Mouse (Mus musculus) midbrain, embryonic 12.5 days (tissue): Measurements from ENCODE around the gene Rbm28. TPM values are rescaled to one million over a fixed set of nuclear protein-coding genes. Genes with fewer than 3 reads are reported as not detected.

Experiments
- ATAC-seq: fragments of 200-750 bp; cut with Nextera tagmentation; 2 replicates; pipeline ENCODE4 v1.8.0; 2017; ENCODE audit warnings: low read depth, moderate TSS enrichment, moderate library complexity; ENCODE audit not compliant: low FRiP score
- H3K27ac ChIP-seq: fragments of 300-500 bp; sonication (generic); replicated peaks from 2 replicates; pipeline ENCODE4 v1.5.1; 2016; ENCODE audit warnings: mild to moderate bottlenecking
- H3K27me3 ChIP-seq: fragments of 300-500 bp; sonication (generic); 2 replicates; pipeline ENCODE4 v1.6.1; 2016; ENCODE audit warnings: mild to moderate bottlenecking
- H3K36me3 ChIP-seq: fragments of 300-500 bp; sonication (generic); 2 replicates; pipeline ENCODE4 v1.6.1; 2016
- H3K4me1 ChIP-seq: fragments of 300-500 bp; sonication (generic); 2 replicates; pipeline ENCODE4 v1.6.1; 2016
- H3K4me2 ChIP-seq: fragments of 300-500 bp; sonication (generic); replicated peaks from 2 replicates; pipeline ENCODE4 v1.6.1; 2016; ENCODE audit warnings: mild to moderate bottlenecking, moderate library complexity
- H3K4me3 ChIP-seq: fragments of 300-500 bp; sonication (generic); 2 replicates; pipeline ENCODE4 v1.5.1; 2016; ENCODE audit warnings: mild to moderate bottlenecking
- H3K9ac ChIP-seq: fragments of 300-500 bp; sonication (generic); replicated peaks from 2 replicates; pipeline ENCODE4 v1.6.1; 2016; ENCODE audit warnings: mild to moderate bottlenecking, moderate library complexity
- H3K9me3 ChIP-seq: fragments of 300-500 bp; sonication (generic); 2 replicates; pipeline ENCODE4 v1.6.1; 2016; ENCODE audit warnings: mild to moderate bottlenecking
- WGBS: fragments of 180-500 bp; shearing (Covaris S2); methylation state at CpG from one replicate; pipeline ENCODE4 v1.1.7; 2016; 5-methylcytosine and 5-hydroxymethylcytosine counted together
- polyA plus RNA-seq: library from polyadenylated mRNA; unstranded; fragments of >200 nt; fragmentation: Nextera tagmentation; extraction: Ambion mirVana; gene quantifications from 2 replicates; pipeline ENCODE4 v1.2.1, GENCODE M21; 2016

Rbm28 gene
- polyA plus RNA-seq, 1 experiment from 2014 or later = 59.7 TPM

- Histone ChIP-seq H3K27ac (no peak overlapping the region), H3K27me3 (peaks cover 21% of the 10 kb centered on the region), H3K9ac (no peak overlapping the region), H3K36me3 (peaks cover 48% of the 10 kb centered on the region), H3K9me3 (no peaks in the 10 kb centered on the region), H3K4me2 (no peak overlapping the region), H3K4me1 (peaks cover 10% of the 10 kb centered on the region; the same call in 1 of the 2 replicates), H3K4me3 (no peak overlapping the region)
- ATAC-seq = no peak
- 89% methylated on average over 13 of the region's 13 CpGs for WGBS
Observed at GRCm38 (mm10) chr6:29203096-29203495, 38.3 kb upstream of the Rbm28 start.

DNA sequence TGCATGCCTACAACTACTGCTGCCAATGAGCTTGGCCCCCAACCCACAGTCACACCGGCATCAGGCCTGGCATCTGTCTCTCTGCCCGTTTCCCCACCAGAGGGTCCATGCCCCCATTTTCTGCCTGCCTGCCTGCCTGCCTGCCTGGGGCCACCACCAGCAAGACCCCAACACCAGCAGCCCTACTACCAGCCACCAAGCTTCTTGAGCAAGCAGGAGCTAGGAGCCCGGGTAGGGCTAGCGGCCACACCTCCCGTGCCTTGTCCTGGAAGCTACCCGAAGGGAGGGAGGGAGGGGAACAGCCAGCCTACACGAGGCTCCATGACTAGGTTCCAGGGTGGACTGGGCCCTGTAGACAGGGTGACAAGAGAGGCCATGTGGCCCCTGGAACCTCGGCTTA, 37.2 kb upstream of the Rbm28 start:
- H3K27me3 ChIP-seq = peaks cover 25% of the 10 kb centered on the region
- H3K9me3 ChIP-seq = no peaks in the 10 kb centered on the region
- no peak for ATAC-seq
- no peak overlapping the region for H3K4me2 ChIP-seq
- no peak overlapping the region for H3K9ac ChIP-seq
- H3K36me3 ChIP-seq = peaks cover 48% of the 10 kb centered on the region
- H3K4me1 ChIP-seq = peaks cover 13% of the 10 kb centered on the region; the same call in 1 of the 2 replicates
- WGBS = 89% methylated on average over 8 of the region's 8 CpGs
- H3K27ac ChIP-seq = no peak overlapping the region
- no peak overlapping the region for H3K4me3 ChIP-seq

DNA sequence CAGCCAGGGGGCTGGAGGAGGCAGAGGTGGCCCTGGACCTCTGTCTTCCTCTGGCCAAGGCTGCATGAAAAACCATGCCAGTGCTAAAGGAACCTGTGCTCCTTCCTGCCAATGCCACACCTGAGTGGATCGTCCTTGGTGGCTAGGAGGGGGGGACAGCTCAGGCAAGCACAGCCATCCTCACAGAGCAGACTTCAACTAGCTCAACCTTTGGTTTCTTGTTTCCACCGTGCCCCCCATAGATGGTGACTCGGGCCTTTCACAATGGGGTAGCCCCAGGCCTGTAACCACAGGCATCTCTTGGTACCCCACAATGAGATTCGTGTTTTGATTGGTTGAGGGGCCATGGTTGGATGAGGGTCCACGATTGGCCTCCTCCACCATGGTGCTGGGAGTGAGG, 36.5 kb upstream of the Rbm28 start:
- H3K27me3 ChIP-seq = peaks cover 30% of the 10 kb centered on the region
- no peak overlapping the region for H3K4me3 ChIP-seq
- 91% methylated on average over 5 of the region's 5 CpGs for WGBS
- H3K9me3 ChIP-seq = no peaks in the 10 kb centered on the region
- ATAC-seq = no peak
- no peak overlapping the region for H3K27ac ChIP-seq
- H3K4me1 ChIP-seq = peaks cover 13% of the 10 kb centered on the region; the same call in 1 of the 2 replicates
- peaks cover 43% of the 10 kb centered on the region for H3K36me3 ChIP-seq
- H3K4me2 ChIP-seq = no peak overlapping the region
- no peak overlapping the region for H3K9ac ChIP-seq

GRCm38 (mm10) chr6:29200496-29200895, 35.7 kb upstream of the Rbm28 start:
- Histone ChIP-seq H3K27me3 (peaks cover 30% of the 10 kb centered on the region), H3K9ac (no peak overlapping the region), H3K9me3 (no peaks in the 10 kb centered on the region), H3K4me2 (no peak overlapping the region), H3K36me3 (peaks cover 39% of the 10 kb centered on the region), H3K4me3 (no peak overlapping the region), H3K27ac (no peak overlapping the region), H3K4me1 (peaks cover 16% of the 10 kb centered on the region; the same call in 1 of the 2 replicates)
- ATAC-seq = no peak
- WGBS = 70% methylated on average over 3 of the region's 3 CpGs

DNA sequence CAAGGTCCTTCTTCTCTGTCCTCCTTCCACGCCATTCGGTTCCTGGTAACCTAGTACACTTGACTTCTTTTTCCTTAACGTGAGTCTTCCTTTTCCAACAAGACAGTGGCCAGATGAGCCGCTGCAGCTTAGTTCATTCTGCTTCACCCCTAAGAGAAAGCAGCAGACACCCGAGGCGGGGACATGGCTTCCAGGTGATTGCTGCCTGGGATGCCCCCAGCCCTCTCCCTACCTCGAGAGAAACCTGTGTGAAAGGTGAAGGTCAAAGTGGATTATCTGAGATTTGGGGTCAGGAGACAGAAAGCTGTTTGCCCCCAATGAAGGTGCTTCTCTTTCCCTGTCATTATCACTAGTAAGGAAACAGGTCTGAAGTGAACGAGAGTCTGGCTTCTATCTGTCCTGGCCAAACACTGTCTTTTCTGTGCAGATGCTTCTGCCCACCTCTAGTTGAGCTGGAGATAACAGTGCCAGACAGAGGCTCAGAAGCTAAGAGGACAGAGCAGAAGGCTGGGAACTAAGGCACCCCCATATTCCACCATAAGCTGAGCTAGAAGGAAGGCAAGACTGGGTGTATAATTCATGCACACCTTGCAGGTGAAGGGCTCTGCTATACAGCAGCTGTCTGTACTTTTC, 34.5 kb upstream of the Rbm28 start:
- no peak for ATAC-seq
- 47% methylated on average over 8 of the region's 8 CpGs for WGBS

GRCm38 (mm10) chr6:29198309-29199222, 33.8 kb upstream of the Rbm28 start:
- Histone ChIP-seq H3K27ac (peak overlapping the region; percentile 35; the same call in 1 of the 2 replicates), H3K9me3 (no peaks in the 10 kb centered on the region), H3K4me1 (peaks cover 16% of the 10 kb centered on the region; the same call in 1 of the 2 replicates), H3K4me2 (peak overlapping the region; percentile 62), H3K36me3 (peaks cover 25% of the 10 kb centered on the region), H3K9ac (peak overlapping the region; percentile 35; the same call in 1 of the 2 replicates), H3K27me3 (peaks cover 36% of the 10 kb centered on the region), H3K4me3 (peak overlapping the region; percentile 37)
- peak; percentile 85 for ATAC-seq
- WGBS = 10% methylated on average over 25 of the region's 25 CpGs

More for the DNA sequence above, 34.5 kb upstream of the Rbm28 start:
- Histone ChIP-seq H3K4me3 (peak overlapping the region; percentile 37), H3K4me2 (peak overlapping the region; percentile 62), H3K27me3 (peaks cover 32% of the 10 kb centered on the region), H3K4me1 (peaks cover 16% of the 10 kb centered on the region; the same call in 1 of the 2 replicates), H3K27ac (no peak overlapping the region), H3K9me3 (no peaks in the 10 kb centered on the region), H3K36me3 (peaks cover 33% of the 10 kb centered on the region), H3K9ac (peak overlapping the region; percentile 35; the same call in 1 of the 2 replicates)

DNA sequence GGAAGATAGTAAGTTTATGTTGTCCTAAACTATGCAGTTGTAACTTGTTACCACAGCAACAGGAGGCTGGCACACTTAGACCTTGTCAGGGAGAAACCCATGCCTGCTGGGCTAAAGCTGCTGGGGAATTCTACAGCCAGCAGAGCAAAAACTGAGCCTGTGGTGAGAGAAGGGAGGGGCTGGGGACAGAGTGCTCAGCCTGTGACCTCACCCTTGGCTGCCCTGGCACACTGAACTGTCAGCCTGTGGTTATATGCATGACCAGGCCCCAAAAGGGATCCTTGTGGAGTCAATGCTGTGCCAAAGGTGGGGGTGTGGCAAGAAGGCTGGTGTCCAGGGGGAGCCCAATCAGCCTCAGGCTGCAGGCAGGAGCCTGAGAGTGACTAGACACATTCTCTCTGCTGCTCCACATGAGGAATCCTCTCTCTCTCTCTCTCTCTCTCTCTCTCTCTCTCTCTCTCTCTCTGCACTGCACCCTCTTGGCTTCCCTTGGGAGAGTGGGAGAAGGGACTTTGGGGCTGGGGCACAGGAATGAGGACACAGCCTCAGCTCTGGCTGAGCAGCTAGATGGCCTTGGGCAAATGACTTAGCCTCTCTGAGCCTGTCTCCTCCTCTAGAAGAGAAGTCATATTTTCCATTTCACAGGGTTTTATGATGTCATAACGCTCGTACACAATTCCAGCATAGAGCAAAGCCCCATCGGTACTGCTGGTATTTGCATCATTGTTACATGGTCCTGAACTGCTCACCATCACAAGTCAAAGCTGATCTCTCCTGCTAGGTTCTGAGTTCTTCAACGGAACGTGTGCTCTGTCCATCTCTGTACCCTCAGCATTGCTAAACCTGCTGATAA, 31.3 kb upstream of the Rbm28 start:
- peaks cover 22% of the 10 kb centered on the region; the same call in 1 of the 2 replicates for H3K4me1 ChIP-seq
- H3K27ac ChIP-seq = no peak overlapping the region
- ATAC-seq = no peak
- peaks cover 9% of the 10 kb centered on the region for H3K36me3 ChIP-seq
- no peak overlapping the region for H3K4me3 ChIP-seq
- no peak overlapping the region for H3K4me2 ChIP-seq
- 78% methylated on average over 5 of the region's 5 CpGs for WGBS
- peaks cover 48% of the 10 kb centered on the region for H3K27me3 ChIP-seq
- no peaks in the 10 kb centered on the region for H3K9me3 ChIP-seq
- no peak overlapping the region for H3K9ac ChIP-seq

DNA sequence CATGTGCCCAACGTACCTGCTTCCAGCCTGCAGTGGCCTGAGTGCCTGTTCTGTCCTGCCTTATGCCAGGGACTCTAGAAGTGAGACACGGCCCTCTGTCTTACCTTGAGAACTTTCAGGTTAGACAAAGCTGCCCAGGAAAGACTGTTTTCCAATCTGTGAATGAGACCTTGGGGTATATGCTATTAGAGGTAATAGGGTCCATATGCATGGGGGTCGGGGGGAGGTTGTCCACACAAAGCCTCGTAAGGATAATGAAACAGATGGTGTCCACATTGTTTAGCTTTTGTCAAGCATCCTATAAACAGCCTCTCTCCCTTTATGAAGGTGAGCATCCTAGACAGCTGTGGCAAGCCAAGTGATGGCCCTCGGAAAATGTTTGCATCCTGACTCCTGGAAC, 30.3 kb upstream of the Rbm28 start:
- 78% methylated on average over 5 of the region's 5 CpGs for WGBS
- Histone ChIP-seq H3K4me3 (no peak overlapping the region), H3K36me3 (0 out of 2 replicates have a peak, but pooled peaks cover under 1% of the 10 kb centered on the region), H3K27me3 (peaks cover 47% of the 10 kb centered on the region), H3K27ac (no peak overlapping the region), H3K9ac (no peak overlapping the region), H3K4me1 (peaks cover 22% of the 10 kb centered on the region; the same call in 1 of the 2 replicates), H3K9me3 (no peaks in the 10 kb centered on the region), H3K4me2 (no peak overlapping the region)
- no peak for ATAC-seq

- H3K9me3 ChIP-seq = no peaks in the 10 kb centered on the region
- ATAC-seq = no peak
- peaks cover 37% of the 10 kb centered on the region for H3K27me3 ChIP-seq
- no peaks in the 10 kb centered on the region for H3K36me3 ChIP-seq
- no peak overlapping the region for H3K27ac ChIP-seq
- H3K9ac ChIP-seq = no peak overlapping the region
- peaks cover 21% of the 10 kb centered on the region; the same call in 1 of the 2 replicates for H3K4me1 ChIP-seq
- WGBS = 74% methylated on average over 15 of the region's 15 CpGs
- no peak overlapping the region for H3K4me2 ChIP-seq
- H3K4me3 ChIP-seq = no peak overlapping the region
Observed at GRCm38 (mm10) chr6:29193961-29194750, 29.4 kb upstream of the Rbm28 start.

DNA sequence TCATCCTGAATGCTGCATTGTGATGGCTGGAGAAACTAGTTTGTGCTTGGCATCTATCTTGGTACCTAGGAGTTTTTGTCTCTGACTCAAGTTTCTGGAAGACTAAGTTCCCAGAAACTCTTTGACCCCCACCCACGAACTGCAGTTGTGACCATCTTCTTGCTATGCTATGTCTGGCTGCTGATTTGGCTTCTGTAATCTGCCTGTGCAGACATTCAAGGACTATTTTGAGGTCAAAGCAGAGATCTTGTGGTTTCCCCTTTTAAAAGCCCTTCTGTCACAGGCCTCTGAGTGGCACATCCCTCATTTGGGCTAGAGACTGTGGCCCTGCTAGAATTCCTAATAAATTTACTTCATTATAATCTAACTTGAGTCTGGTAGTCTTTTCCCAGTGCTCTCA, 23.1 kb upstream of the Rbm28 start:
- WGBS = 81% methylated on average over 1 of the region's 1 CpGs
- no peak for ATAC-seq
- Histone ChIP-seq H3K36me3 (no peaks in the 10 kb centered on the region), H3K27me3 (peaks cover 23% of the 10 kb centered on the region), H3K9ac (no peak overlapping the region), H3K27ac (no peak overlapping the region), H3K4me1 (peaks cover 7% of the 10 kb centered on the region; the same call in 1 of the 2 replicates), H3K4me3 (no peak overlapping the region), H3K4me2 (no peak overlapping the region), H3K9me3 (no peaks in the 10 kb centered on the region)

- Histone ChIP-seq H3K9me3 (no peaks in the 10 kb centered on the region), H3K27ac (0 out of 2 replicates have a peak overlapping the region, but pooled peaks have one; percentile 81), H3K9ac (peak overlapping the region; percentile 83; the same call in 1 of the 2 replicates), H3K4me2 (peak overlapping the region; percentile 90), H3K4me1 (peaks cover 18% of the 10 kb centered on the region), H3K27me3 (peaks cover 55% of the 10 kb centered on the region), H3K36me3 (no peaks in the 10 kb centered on the region), H3K4me3 (peak overlapping the region; percentile 65)
- ATAC-seq = no peak
- 50% methylated on average over 8 of the region's 8 CpGs for whole genome bisulfite sequencing
Observed at GRCm38 (mm10) chr6:29179843-29180242, 15.0 kb upstream of the Rbm28 start.
